ENCODE assay signal across 22 mouse cellular contexts in the genomic region with DNA sequence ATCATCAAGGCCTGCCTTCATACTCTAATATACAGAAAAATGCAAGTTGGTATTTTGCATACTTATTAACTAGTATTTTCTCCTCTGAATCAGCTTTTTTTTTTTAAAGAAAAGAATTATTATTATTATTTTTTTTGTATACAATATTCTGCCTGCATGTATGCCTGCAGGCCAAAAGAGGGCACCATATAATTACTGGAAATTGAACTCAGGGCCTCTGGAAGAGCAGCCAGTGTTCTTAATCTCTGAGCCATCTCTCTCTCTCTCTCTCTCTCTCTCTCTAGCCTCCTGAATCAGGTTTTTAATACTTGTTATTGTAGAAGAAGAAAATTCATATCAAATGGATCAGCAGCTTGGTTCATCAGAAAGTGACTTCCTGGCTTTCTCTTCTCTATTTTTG. TPM values are rescaled to one million over a fixed set of nuclear protein-coding genes. Genes with fewer than 3 reads are reported as not detected.
A peak's percentile ranks its signal among the peaks of the same experiment; 100 is the strongest.
DNase-seq lines count a peak whose midpoint lies in the region; ATAC-seq and TF ChIP-seq lines count a peak whose summit lies in the region.
"Had no signal": no experiment of that assay in that cellular context is flagged by ENCODE, and none has a peak within 500 bp of the region (broad histone marks: within the 10 kb centered on the region; RNA-seq: fewer than 3 reads in every experiment).

No protein-coding gene starts in this region.

- TF ChIP-seq CTCF in liver, postnatal 0 days (IDR thresholded peaks at IDR 0.05; ENCODE audit: low read depth), result peak; percentile 45

- H3K36me3 ChIP-seq in hindbrain, embryonic 14.5 days (replicated peaks; ENCODE audit: control insufficient read depth, insufficient read depth), result no peaks in the 10 kb centered on the region
- no peaks in the 10 kb centered on the region for H3K36me3 ChIP-seq in hindbrain, embryonic 11.5 days (ENCODE audit: control insufficient read depth, insufficient read depth, low read length)
- no peaks in the 10 kb centered on the region for H3K36me3 ChIP-seq in liver, postnatal 0 days (replicated peaks; ENCODE audit: insufficient read depth, low read length)
- H3K36me3 ChIP-seq: heart, embryonic 10.5 days; hindbrain, embryonic 15.5 days; limb, embryonic 12.5 days; liver, embryonic 15.5 days had no signal

- no peak for ATAC-seq in hindbrain, embryonic 14.5 days (ENCODE audit: low FRiP score)
- ATAC-seq in hindbrain, embryonic 11.5 days (ENCODE audit: low FRiP score), result no peak
- ATAC-seq in liver, postnatal 0 days, result no peak
- no peak for ATAC-seq in granulocyte monocyte progenitor cell, adult 5-6 weeks (replicated peaks; ENCODE audit: poor library complexity, severe bottlenecking)
- ATAC-seq: midbrain, embryonic 16.5 days had no signal

- TF ChIP-seq EP300 in liver, postnatal 0 days (IDR thresholded peaks at IDR 0.05; ENCODE audit: low read depth), result no peak

- no peak overlapping the region for H3K4me3 ChIP-seq in hindbrain, embryonic 14.5 days (replicated peaks; ENCODE audit: low read length)
- H3K4me3 ChIP-seq in hindbrain, embryonic 11.5 days (ENCODE audit: low read depth, low read length), result no peak overlapping the region
- no peak overlapping the region for H3K4me3 ChIP-seq in liver, postnatal 0 days (ENCODE audit: low read depth, low read length)
- H3K4me3 ChIP-seq: heart, embryonic 10.5 days; hindbrain, embryonic 15.5 days; limb, embryonic 12.5 days; liver, embryonic 15.5 days had no signal

- no peaks in the 10 kb centered on the region for H3K27me3 ChIP-seq in hindbrain, embryonic 14.5 days (ENCODE audit: control insufficient read depth, insufficient read depth, low read length)
- H3K27me3 ChIP-seq in hindbrain, embryonic 11.5 days (ENCODE audit: control insufficient read depth, insufficient read depth, low read length), result no peaks in the 10 kb centered on the region
- no peaks in the 10 kb centered on the region for H3K27me3 ChIP-seq in liver, postnatal 0 days (ENCODE audit: insufficient read depth, low read length)
- H3K27me3 ChIP-seq: hindbrain, embryonic 15.5 days; limb, embryonic 12.5 days had no signal

- no peak overlapping the region for H3K9ac ChIP-seq in hindbrain, embryonic 14.5 days
- no peak overlapping the region for H3K9ac ChIP-seq in hindbrain, embryonic 11.5 days (ENCODE audit: low read depth, low read length)
- no peak overlapping the region for H3K9ac ChIP-seq in liver, postnatal 0 days (replicated peaks)
- H3K9ac ChIP-seq: hindbrain, embryonic 15.5 days; limb, embryonic 12.5 days; liver, embryonic 15.5 days had no signal

- H3K4me1 ChIP-seq in hindbrain, embryonic 14.5 days (replicated peaks; ENCODE audit: control insufficient read depth, insufficient read depth, low read length), result no peaks in the 10 kb centered on the region; the same call in 1 of the 2 replicates
- H3K4me1 ChIP-seq in hindbrain, embryonic 11.5 days (replicated peaks; ENCODE audit: control insufficient read depth, insufficient read depth, low read length), result no peaks in the 10 kb centered on the region
- peaks cover 6% of the 10 kb centered on the region for H3K4me1 ChIP-seq in liver, postnatal 0 days (ENCODE audit: insufficient read depth)
- H3K4me1 ChIP-seq: heart, embryonic 10.5 days; limb, embryonic 12.5 days had no signal

- H3K9me3 ChIP-seq in hindbrain, embryonic 14.5 days (ENCODE audit: control insufficient read depth, low read length), result no peaks in the 10 kb centered on the region
- H3K9me3 ChIP-seq in hindbrain, embryonic 11.5 days (ENCODE audit: control insufficient read depth, low read length), result no peaks in the 10 kb centered on the region
- no peaks in the 10 kb centered on the region for H3K9me3 ChIP-seq in liver, postnatal 0 days (ENCODE audit: low read length)
- H3K9me3 ChIP-seq: heart, embryonic 10.5 days; hindbrain, embryonic 15.5 days; limb, embryonic 12.5 days; liver, embryonic 15.5 days had no signal

- peak; percentile 17 for DNase-seq in embryo, embryonic 10.5 days (ENCODE audit: low spot score)
- no peak for DNase-seq in embryo, embryonic 9.5 days (ENCODE audit: extremely low spot score)
- DNase-seq in hindbrain, embryonic 14.5 days (ENCODE audit: low spot score), result peak; percentile 32
- no peak for DNase-seq in hindbrain, embryonic 11.5 days (ENCODE audit: low spot score)
- DNase-seq in liver, postnatal 0 days, result no peak
- DNase-seq in liver (no peak), adipocyte (ENCODE audit: low spot score) (peak; percentile 53)
- DNase-seq: adrenal gland, adult 8-10 months; cerebellum, postnatal 10 days; gastrocnemius, postnatal 14 days; kidney, adult 8-10 months; kidney, postnatal 25 days; layer of hippocampus, adult 9-11 months; lung, postnatal 14 days; right cerebral cortex, postnatal 14 days had no signal

- no peak overlapping the region for H3K27ac ChIP-seq in hindbrain, embryonic 14.5 days
- H3K27ac ChIP-seq in hindbrain, embryonic 11.5 days (ENCODE audit: low read depth, low read length), result no peak overlapping the region
- H3K27ac ChIP-seq in liver, postnatal 0 days (ENCODE audit: low read depth), result no peak overlapping the region
- H3K27ac ChIP-seq: heart, embryonic 10.5 days; hindbrain, embryonic 15.5 days; limb, embryonic 12.5 days; liver, embryonic 15.5 days had no signal

- no peak overlapping the region for H3K4me2 ChIP-seq in hindbrain, embryonic 14.5 days (replicated peaks)
- H3K4me2 ChIP-seq in hindbrain, embryonic 11.5 days (replicated peaks; ENCODE audit: low read depth, low read length), result no peak overlapping the region
- H3K4me2 ChIP-seq in liver, postnatal 0 days (ENCODE audit: low read depth, low read length), result no peak overlapping the region
- H3K4me2 ChIP-seq: hindbrain, embryonic 15.5 days; limb, embryonic 12.5 days; liver, embryonic 15.5 days had no signal

RNA-seq across cellular contexts. Expression of a gene that starts 4.0 kb away (rescaled TPM):
- polyA plus RNA-seq in hindbrain, embryonic 14.5 days (2014; fragmentation: Nextera tagmentation; extraction: Ambion mirVana), result 7.9 and 8.3 TPM in 2 replicates
- polyA plus RNA-seq in hindbrain, embryonic 11.5 days (2014; fragmentation: Nextera tagmentation; extraction: Ambion mirVana), result 13.5 and 17.2 TPM in 2 replicates
- 1.5 and 1.9 TPM in 2 replicates for polyA plus RNA-seq in liver, postnatal 0 days (2015; fragmentation: Nextera tagmentation; extraction: Ambion mirVana)
- 1.0 and 2.6 TPM in 2 replicates for total RNA-seq in granulocyte monocyte progenitor cell, adult 5-6 weeks (2014; fragmentation: Nextera tagmentation)
- total RNA-seq in granulocyte monocyte progenitor cell, adult 5-6 weeks (2017), result 12.7 and 13.0 TPM in 2 replicates

RNA-seq across cellular contexts. Expression of a gene that starts 4.1 kb away (rescaled TPM):
- polyA plus RNA-seq in hindbrain, embryonic 14.5 days (2014; fragmentation: Nextera tagmentation; extraction: Ambion mirVana), result 11.0 and 11.7 TPM in 2 replicates
- polyA plus RNA-seq in hindbrain, embryonic 11.5 days (2014; fragmentation: Nextera tagmentation; extraction: Ambion mirVana), result 9.9 and 14.9 TPM in 2 replicates
- 4.7 and 5.0 TPM in 2 replicates for polyA plus RNA-seq in liver, postnatal 0 days (2015; fragmentation: Nextera tagmentation; extraction: Ambion mirVana)
- total RNA-seq in granulocyte monocyte progenitor cell, adult 5-6 weeks (2014; fragmentation: Nextera tagmentation), result 33.9 and 35.2 TPM in 2 replicates
- total RNA-seq in granulocyte monocyte progenitor cell, adult 5-6 weeks (2017), result 14.5 and 48.4 TPM in 2 replicates

RNA-seq across cellular contexts. Expression of a gene that starts 12.9 kb away (rescaled TPM):
- 51.1 and 58.7 TPM in 2 replicates for polyA plus RNA-seq in hindbrain, embryonic 14.5 days (2014; fragmentation: Nextera tagmentation; extraction: Ambion mirVana)
- polyA plus RNA-seq in hindbrain, embryonic 11.5 days (2014; fragmentation: Nextera tagmentation; extraction: Ambion mirVana), result 64.9 and 78.4 TPM in 2 replicates
- 13.4 and 18.1 TPM in 2 replicates for polyA plus RNA-seq in liver, postnatal 0 days (2015; fragmentation: Nextera tagmentation; extraction: Ambion mirVana)
- total RNA-seq in granulocyte monocyte progenitor cell, adult 5-6 weeks (2014; fragmentation: Nextera tagmentation), result 29.4 and 36.7 TPM in 2 replicates
- 22.9 and 24.1 TPM in 2 replicates for total RNA-seq in granulocyte monocyte progenitor cell, adult 5-6 weeks (2017)

RNA-seq across cellular contexts. Expression of a gene that starts 44.5 kb away (rescaled TPM):
- 0.40 and 0.62 TPM in 2 replicates for polyA plus RNA-seq in hindbrain, embryonic 14.5 days (2014; fragmentation: Nextera tagmentation; extraction: Ambion mirVana)
- 0.22 and 0.97 TPM in 2 replicates for polyA plus RNA-seq in hindbrain, embryonic 11.5 days (2014; fragmentation: Nextera tagmentation; extraction: Ambion mirVana)
- 8.7 and 12.1 TPM in 2 replicates for polyA plus RNA-seq in liver, postnatal 0 days (2015; fragmentation: Nextera tagmentation; extraction: Ambion mirVana)
- 3.2 and 4.0 TPM in 2 replicates for total RNA-seq in granulocyte monocyte progenitor cell, adult 5-6 weeks (2014; fragmentation: Nextera tagmentation)
- 11.4 and 12.7 TPM in 2 replicates for total RNA-seq in granulocyte monocyte progenitor cell, adult 5-6 weeks (2017)
- total RNA-seq: megakaryocyte-erythroid progenitor cell, adult 5-6 weeks had no signal

RNA-seq across cellular contexts. Expression of a gene that starts 46.0 kb away (rescaled TPM):
- 67.6 and 72.8 TPM in 2 replicates for polyA plus RNA-seq in hindbrain, embryonic 14.5 days (2014; fragmentation: Nextera tagmentation; extraction: Ambion mirVana)
- polyA plus RNA-seq in hindbrain, embryonic 11.5 days (2014; fragmentation: Nextera tagmentation; extraction: Ambion mirVana), result 56.4 and 64.0 TPM in 2 replicates
- 65.3 and 65.9 TPM in 2 replicates for polyA plus RNA-seq in liver, postnatal 0 days (2015; fragmentation: Nextera tagmentation; extraction: Ambion mirVana)
- total RNA-seq in granulocyte monocyte progenitor cell, adult 5-6 weeks (2014; fragmentation: Nextera tagmentation), result 71.5 and 78.5 TPM in 2 replicates
- 57.5 and 74.8 TPM in 2 replicates for total RNA-seq in granulocyte monocyte progenitor cell, adult 5-6 weeks (2017)

Comparison
In these comparisons a context has a peak if more than half of its experiments do, and no peak if none do; other contexts are left out.
1. DNase-seq: peak in embryo, embryonic 10.5 days (single experiment), hindbrain, embryonic 14.5 days (single experiment) and adipocyte (single experiment); none in embryo, embryonic 9.5 days (single experiment), hindbrain, embryonic 11.5 days (single experiment), liver, postnatal 0 days (single experiment) and liver (single experiment).